Mouse (Mus musculus) cerebellum, postnatal 25 days (tissue): ENCODE measurements at regions not wholly inside any gene's neighbourhood (a gene's known extent, or its start where the extent isn't known, plus 50 kb on each side); places are given as distances from the start of the nearest gene placed in this dataset.

ENCODE experiments used
- DNase-seq, 2 experiments: peaks; one replicate each; pipeline ENCODE4 v3.0.0; 2021; ENCODE audit warnings: mixed read lengths in 2 of 2

- DNase-seq = no peak
These were observed 298.0 kb upstream of the Foxg1 start for GRCm38 (mm10) chr12:49084505-49084904.

DNA sequence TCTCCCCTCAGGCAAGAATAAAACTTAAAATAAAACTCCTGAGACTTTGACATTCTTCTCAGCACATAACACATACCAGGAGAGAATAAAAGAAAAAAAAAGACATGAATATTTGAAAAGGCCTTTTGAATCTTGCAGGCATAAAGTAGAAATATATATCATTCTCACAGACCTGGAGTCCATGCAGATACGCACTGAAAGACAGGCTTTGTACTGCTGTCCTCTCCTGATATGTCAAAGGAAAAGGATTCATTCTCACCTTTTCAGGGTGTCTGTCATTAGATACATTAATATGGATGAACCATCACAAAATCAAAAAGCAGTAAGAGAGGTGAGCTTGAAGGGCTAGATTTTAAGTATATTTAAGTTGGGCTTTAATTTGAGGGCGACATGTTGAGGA lies 296.4 kb upstream of the Foxg1 start:
- no peak for DNase-seq

DNA sequence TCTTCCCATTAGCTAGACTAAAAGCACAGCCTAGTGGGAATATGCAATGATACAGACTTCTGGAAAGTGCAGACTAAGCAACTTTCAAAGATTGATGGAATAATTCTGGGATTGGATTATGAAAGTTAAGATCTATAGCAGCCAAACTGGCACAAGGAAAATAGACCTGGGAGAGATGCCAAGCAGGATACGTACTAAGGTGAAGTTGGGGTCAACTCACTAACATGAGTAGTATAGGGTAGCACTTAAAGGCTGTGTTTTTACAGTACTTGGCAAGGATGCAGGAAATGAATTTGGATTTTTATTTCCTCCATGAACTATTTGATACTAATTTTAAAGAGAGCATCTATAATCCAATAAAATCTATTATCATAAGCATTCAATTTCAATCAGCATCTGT lies 292.3 kb upstream of the Foxg1 start:
- DNase-seq = no peak

DNA sequence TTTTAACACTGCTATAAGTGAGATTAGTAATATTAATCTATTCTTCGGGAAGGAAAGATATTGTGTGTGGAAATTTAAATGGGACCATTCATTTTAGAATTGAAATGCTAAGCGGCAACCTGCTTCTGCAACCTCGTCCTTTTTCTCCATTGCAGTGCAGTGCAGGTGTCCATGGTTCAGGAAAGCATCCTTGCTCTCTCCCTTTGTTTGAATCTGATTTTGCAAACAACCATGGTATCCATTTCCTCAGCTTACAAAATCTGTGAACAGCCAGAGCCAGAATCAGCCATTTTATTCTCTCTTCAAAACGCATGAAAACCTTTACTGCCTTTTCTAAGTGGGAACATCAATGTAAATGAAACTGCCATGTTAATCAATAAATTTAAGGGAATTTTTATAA lies 276.5 kb upstream of the Foxg1 start:
- DNase-seq = no peak

DNA sequence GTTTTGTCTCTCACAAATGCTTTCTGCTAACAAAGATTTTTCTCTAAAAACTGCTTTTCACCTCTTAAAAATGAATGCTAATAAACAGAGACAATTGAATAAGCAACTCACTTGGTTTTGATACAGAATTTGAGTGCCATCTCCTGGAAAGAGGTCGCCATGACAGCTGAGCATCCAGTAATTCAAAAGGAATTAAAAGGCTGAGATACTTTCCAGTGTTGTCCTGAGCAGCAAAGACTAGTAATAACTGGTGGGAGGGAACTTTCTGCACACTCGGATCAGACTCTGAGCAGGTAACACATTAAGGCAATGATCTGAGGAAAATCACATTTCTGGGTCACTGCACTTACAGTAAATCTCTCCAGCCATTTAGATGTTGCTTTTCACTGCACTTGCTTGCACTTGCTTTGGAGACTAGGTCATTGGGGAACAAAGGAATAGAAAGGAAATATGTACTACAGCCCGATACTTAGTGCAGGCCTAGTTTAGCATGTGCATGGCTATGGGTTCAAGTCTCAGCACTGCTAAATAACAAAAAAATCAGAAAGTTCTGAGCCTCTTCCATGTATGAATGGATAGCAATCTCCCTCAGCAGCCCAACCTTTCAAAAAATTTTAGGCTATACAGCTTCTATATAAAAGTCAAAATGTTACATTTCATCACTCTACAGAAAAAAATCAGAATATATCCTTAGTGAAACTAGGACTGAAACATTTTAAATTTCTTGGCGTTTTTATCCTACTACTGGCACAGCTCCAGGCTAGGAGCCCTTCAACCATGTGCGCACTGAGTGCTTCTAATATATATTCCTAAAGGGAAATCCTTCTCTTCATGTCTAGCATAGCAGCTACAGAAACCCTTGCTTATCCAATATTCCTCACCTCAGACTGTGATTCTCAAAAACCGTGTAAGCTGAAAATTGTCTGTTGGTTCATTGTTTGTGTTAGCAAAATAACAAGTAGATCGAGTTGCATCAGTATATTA lies 275.8 kb upstream of the Foxg1 start:
- DNase-seq = peak; percentile 36 to 58

DNA sequence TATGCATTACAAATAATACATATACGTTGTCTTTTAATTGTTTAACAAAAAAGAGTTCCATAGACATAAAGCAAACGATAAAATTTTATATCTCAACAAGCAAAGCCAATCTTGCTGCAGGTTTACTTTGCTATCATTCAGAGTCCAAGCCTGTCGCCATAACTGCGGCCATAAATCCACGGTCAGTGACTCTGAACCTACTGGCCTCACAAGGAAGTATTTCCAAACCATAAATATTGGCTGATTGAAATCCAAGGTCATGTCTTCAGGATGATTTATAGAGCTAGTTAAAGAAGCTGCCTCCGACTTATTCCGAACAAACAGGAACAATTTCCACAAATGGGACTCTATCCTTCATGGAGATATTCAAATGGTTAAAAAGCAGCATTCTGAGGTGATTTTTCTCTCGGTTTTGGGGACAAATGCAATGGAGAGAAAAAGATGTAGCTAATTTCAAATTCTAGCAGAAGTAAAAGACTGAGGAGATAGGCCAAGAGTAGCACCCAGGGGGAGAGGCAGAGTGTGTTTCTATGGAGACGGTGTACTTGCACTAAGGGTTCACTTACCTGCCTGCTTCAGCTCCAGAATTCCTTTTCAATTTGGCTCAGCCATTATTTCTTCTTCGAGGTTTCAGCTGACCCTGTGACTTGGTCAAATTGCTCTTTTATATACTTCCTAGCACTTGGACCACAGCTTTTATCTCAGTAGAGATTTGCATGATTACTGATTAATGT lies 274.9 kb upstream of the Foxg1 start:
- DNase-seq = no peak

DNA sequence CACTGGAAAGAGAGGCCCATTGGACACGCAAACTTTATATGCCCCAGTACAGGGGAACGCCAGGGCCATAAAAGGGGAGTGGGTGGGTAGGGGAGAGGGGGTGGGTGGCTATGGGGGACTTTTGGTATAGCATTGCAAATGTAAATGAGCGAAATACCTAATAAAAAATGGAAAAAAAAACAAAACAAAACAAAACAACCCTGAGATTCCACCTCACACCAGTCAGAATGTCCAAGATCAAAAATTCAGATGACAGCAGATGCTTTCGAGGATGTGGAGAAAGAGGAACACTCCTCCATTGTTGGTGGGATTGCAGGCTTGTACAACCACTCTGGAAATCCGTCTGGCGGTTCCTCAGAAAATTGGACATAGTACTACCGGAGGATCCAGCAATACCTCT lies 251.4 kb upstream of the Foxg1 start:
- DNase-seq = peak; percentile 5 to 48

DNA sequence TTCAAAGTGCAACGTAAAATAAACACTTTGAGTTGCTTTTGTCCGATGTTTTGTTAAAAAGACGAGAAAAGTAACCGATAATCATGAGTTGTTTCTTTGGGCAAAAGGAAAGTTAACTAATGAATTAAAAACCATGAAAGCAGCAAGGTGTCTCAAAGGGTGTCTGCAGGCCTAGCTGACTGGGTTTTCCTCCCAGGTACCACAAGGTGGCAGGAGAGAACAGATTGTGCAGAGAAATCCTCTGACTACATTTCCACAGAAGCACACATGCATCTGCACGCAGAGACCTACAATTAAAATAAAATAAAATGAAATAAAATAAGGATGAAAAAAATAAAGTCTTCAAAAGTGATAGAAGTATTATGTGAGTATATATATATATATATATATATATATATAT lies 212.4 kb upstream of the Foxg1 start:
- peak in 1 of 2 experiments; percentile 23 for DNase-seq

GRCm38 (mm10) chr12:49171014-49171677 lies 211.3 kb upstream of the Foxg1 start:
- no peak for DNase-seq

GRCm38 (mm10) chr12:49191348-49191747 lies 191.1 kb upstream of the Foxg1 start:
- DNase-seq = no peak

DNA sequence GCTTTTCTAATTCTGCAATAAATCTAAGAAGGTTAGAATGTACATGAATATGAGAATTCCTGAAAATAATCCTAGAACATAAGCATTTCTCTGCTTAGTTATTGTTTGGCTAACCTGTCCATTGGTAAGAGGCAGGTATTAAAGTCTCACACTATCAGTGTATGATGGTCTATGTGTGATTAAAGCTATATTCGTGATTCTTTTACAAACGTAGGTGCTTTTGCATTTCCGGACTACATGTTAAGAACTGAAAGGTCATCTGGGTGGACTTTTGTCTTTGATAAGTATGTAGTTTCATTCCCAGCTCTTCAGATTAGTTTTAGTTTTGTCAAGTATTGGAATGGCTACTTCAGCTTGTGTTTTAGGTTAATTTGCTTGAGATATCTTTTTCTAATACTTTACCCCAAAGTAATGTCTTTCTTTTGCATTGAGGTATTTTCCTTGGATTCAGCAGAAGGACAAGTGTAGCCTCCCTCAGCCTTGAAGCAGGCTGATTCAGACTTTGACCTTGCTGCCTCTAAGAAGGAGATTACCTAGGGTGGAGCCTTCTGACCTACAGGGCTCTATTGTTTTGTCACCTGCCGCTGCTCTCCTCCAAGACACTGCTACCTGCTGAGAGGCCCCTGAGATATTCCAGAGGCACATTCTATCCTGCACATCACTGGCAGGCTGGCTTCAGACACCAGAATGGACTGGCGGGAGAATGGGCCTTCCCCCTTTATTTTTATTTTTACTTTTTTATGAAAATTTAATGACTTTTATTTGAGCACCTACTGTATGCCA lies 148.7 kb upstream of the Foxg1 start:
- no peak for DNase-seq
